Mouse (Mus musculus): Measurements from ENCODE around the gene Szt2. TPM values are rescaled to one million over a fixed set of nuclear protein-coding genes. Genes with fewer than 3 reads are reported as not detected.

Gene Szt2
- polyA plus RNA-seq (2014; fragmentation: Nextera tagmentation; extraction: Ambion mirVana): 6.6 and 7.6 TPM in 2 replicates

DNA sequence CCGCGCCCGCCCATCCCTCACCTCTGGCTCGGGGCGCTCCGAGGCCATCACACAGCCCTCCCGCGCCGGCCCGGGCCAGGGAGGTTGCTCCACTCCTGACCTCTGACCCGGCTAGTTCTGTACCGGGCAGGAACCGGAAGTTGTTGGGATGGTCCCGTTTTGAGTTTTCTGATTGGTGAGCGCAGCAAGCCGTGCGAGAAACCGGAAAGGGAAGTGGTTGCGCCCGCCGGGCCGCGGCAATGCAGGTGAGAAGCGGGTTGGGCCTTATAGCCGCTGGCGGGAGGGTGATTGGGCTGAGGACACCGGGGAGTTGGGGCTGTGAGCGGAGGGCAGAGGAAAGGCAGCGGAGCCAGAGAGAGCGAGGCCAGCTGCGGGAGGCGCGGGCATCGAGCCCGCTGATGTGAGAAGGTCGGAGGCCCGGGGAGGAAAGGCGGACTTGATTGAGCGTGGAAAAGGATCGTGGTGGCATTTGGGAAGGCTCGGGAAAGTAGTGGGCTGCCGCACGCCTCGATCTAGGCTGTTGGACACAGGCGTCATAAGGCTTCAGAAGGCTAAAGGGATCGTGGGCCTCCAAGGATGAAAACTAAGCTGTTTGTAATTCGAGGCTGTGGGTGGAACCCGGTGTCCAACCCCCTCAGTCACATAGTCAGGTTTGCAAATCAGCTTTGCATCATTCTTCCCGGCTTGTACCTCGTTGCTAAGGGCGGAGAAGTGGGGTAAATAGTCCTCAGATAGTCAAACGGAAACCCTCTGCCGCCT lies at the start of gene Szt2, which contains the start of gene Med8:
Gene Szt2 (minus strand): TSS at position 132 of the 759 bp plus-strand sequence.
Gene Med8 (plus strand): TSS at position 196 of the 759 bp plus-strand sequence.
- Histone ChIP-seq H3K36me3 (ENCODE audit: control insufficient read depth, insufficient read depth, low read length) (peaks cover 15% of the 10 kb centered on the region), H3K4me1 (ENCODE audit: control insufficient read depth, insufficient read depth, low read length) (peaks cover 11% of the 10 kb centered on the region; the same call in 1 of the 2 replicates), H3K9ac (ENCODE audit: low read depth, low read length) (peak within 1 kb of the TSS; percentile 84), H3K27me3 (ENCODE audit: control insufficient read depth, insufficient read depth, low read length) (no peaks in the 10 kb centered on the region), H3K4me3 (ENCODE audit: low read depth, low read length) (peak within 1 kb of the TSS; percentile 97), H3K9me3 (replicated peaks; ENCODE audit: control insufficient read depth, low read length) (no peaks in the 10 kb centered on the region), H3K4me2 (peak within 1 kb of the TSS; percentile 93), H3K27ac (ENCODE audit: low read depth, low read length) (peak within 1 kb of the TSS; percentile 38)
- under 1% methylated on average over 53 of the region's 53 CpGs for WGBS (ENCODE audit: insufficient replicate concordance)
- peak; percentile 94 for ATAC-seq (replicated peaks; ENCODE audit: insufficient number of reproducible peaks, low FRiP score, low TSS enrichment)

GRCm38 (mm10) chr4:118457345-118457975 lies 48.4 kb upstream of the Szt2 start, which contains the start of gene Mpl:
Gene Mpl, minus strand, starts transcription at chr4:118457513.
- ATAC-seq (replicated peaks; ENCODE audit: insufficient number of reproducible peaks, low FRiP score, low TSS enrichment): no peak
- H3K9me3 ChIP-seq (replicated peaks; ENCODE audit: control insufficient read depth, low read length): no peaks in the 10 kb centered on the region
- no peak within 1 kb of the TSS for H3K9ac ChIP-seq (ENCODE audit: low read depth, low read length)
- no peak within 1 kb of the TSS for H3K4me3 ChIP-seq (ENCODE audit: low read depth, low read length)
- H3K27me3 ChIP-seq (ENCODE audit: control insufficient read depth, insufficient read depth, low read length): no peaks in the 10 kb centered on the region
- H3K27ac ChIP-seq (ENCODE audit: low read depth, low read length): no peak within 1 kb of the TSS
- no peak within 1 kb of the TSS for H3K4me2 ChIP-seq
- no peaks in the 10 kb centered on the region for H3K36me3 ChIP-seq (ENCODE audit: control insufficient read depth, insufficient read depth, low read length)
- H3K4me1 ChIP-seq (ENCODE audit: control insufficient read depth, insufficient read depth, low read length): no peaks in the 10 kb centered on the region
- 56% methylated on average over 9 of the region's 9 CpGs for WGBS (ENCODE audit: insufficient replicate concordance)

DNA sequence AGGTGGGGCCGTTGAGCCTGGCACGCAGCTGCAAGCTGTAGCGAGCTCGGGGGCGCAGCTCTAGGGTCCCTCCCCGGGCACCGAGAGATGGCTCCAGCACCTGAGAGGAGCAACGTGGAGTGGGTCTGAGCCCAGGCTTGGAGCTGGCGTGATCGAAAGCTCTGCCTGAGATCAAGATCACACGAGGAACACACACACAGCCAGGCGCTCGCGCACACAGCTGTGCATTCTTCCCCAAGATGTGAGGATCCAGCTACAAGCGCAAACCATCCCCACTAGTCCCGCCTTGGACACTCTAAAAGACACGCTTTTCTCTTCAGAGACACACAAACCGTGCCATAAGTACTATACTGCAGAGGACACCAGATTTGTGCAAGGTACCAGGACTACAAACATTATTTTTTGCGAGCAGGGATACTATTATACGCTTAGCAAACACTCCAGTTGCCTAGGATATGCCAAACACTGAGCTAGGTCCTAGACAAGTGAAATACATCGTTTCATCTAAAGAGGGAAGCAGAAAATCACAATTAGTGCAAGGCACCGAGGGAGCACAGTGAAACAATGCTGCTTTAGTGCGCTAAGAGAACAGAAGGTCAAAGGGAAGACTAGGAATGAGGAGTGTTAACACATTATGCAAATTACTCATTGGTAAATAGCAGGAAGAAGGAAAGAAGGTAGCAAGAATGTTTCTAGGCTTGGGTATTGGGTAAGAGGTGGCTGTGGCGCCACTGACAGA lies 37.5 kb upstream of the Szt2 start:
- peak; percentile 24; the same call in 1 of the 2 replicates for ATAC-seq (replicated peaks; ENCODE audit: insufficient number of reproducible peaks, low FRiP score, low TSS enrichment)
- Histone ChIP-seq H3K27ac (ENCODE audit: low read depth, low read length) (no peak overlapping the region), H3K4me2 (peak overlapping the region; percentile 61), H3K36me3 (ENCODE audit: control insufficient read depth, insufficient read depth, low read length) (no peaks in the 10 kb centered on the region), H3K4me1 (ENCODE audit: control insufficient read depth, insufficient read depth, low read length) (peaks cover 7% of the 10 kb centered on the region; the same call in 1 of the 2 replicates), H3K9me3 (replicated peaks; ENCODE audit: control insufficient read depth, low read length) (no peaks in the 10 kb centered on the region), H3K27me3 (ENCODE audit: control insufficient read depth, insufficient read depth, low read length) (no peaks in the 10 kb centered on the region), H3K9ac (ENCODE audit: low read depth, low read length) (peak overlapping the region; percentile 40), H3K4me3 (ENCODE audit: low read depth, low read length) (peak overlapping the region; percentile 26)
- 33% methylated on average over 24 of the region's 24 CpGs for WGBS (ENCODE audit: insufficient replicate concordance)

DNA sequence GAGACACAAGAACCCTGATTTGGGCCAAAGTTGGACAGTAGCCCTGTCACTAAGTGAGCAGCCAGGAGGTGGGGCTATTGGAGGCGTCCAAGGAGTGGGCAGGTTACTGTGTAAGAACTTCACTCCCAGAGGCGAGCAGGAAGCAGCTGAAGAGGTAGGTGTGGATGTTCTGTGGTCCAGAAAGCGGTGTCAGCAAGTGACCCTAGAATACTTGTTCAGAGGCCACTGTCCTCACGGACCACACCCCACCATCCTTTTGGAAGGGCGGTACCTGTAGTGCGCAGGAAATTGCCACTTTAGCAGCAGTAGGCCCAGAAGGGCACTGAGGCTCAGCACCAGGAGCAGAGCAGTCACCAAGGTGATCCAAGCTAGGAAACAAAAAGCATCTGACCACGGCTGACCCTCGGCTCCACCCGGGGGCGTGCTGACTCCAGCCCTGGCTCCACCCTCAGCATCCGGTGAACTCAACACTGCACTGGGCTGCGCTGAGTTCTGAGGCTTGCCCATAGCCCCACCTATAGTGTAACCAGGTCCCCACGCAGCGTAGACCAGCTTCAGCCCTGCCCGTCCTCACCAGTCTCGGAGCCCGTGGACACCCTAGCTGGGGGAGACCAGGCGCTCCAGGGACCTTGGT lies 36.8 kb upstream of the Szt2 start:
- WGBS (ENCODE audit: insufficient replicate concordance): 23% methylated on average over 18 of the region's 18 CpGs
- peak; percentile 68 for ATAC-seq (replicated peaks; ENCODE audit: insufficient number of reproducible peaks, low FRiP score, low TSS enrichment)
- peak overlapping the region; percentile 40 for H3K9ac ChIP-seq (ENCODE audit: low read depth, low read length)

DNA sequence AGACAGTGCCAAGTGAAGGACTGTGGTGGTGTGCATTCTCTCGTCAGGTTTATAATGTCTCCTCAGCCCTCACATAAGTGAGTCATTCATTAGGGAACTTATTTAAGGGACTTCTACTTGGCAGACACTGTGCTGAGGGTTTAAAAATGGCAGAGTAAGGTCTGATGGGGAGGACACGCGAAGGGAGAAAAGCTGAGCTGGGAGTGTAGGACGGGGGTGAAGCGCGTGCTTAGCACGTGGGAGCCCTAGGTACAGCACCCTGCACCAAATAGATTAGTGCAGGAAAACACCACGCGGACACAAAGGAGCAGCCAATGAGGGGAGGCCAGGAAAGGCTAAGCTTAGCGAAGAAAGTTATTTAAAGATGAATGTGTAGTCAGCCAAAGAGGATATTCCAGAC lies 36.0 kb upstream of the Szt2 start:
- no peak overlapping the region for H3K4me3 ChIP-seq (ENCODE audit: low read depth, low read length)
- no peaks in the 10 kb centered on the region for H3K27me3 ChIP-seq (ENCODE audit: control insufficient read depth, insufficient read depth, low read length)
- no peak overlapping the region for H3K4me2 ChIP-seq
- no peak for ATAC-seq (replicated peaks; ENCODE audit: insufficient number of reproducible peaks, low FRiP score, low TSS enrichment)
- peaks cover 7% of the 10 kb centered on the region; the same call in 1 of the 2 replicates for H3K4me1 ChIP-seq (ENCODE audit: control insufficient read depth, insufficient read depth, low read length)
- no peak overlapping the region for H3K27ac ChIP-seq (ENCODE audit: low read depth, low read length)
- H3K9me3 ChIP-seq (replicated peaks; ENCODE audit: control insufficient read depth, low read length): no peaks in the 10 kb centered on the region
- H3K9ac ChIP-seq (ENCODE audit: low read depth, low read length): no peak overlapping the region
- 79% methylated on average over 10 of the region's 10 CpGs for WGBS (ENCODE audit: insufficient replicate concordance)
- no peaks in the 10 kb centered on the region for H3K36me3 ChIP-seq (ENCODE audit: control insufficient read depth, insufficient read depth, low read length)

More for the DNA sequence above, 36.8 kb upstream of the Szt2 start:
- H3K4me1 ChIP-seq (ENCODE audit: control insufficient read depth, insufficient read depth, low read length): peaks cover 7% of the 10 kb centered on the region; the same call in 1 of the 2 replicates
- H3K9me3 ChIP-seq (replicated peaks; ENCODE audit: control insufficient read depth, low read length): no peaks in the 10 kb centered on the region
- H3K4me3 ChIP-seq (ENCODE audit: low read depth, low read length): peak overlapping the region; percentile 26
- H3K36me3 ChIP-seq (ENCODE audit: control insufficient read depth, insufficient read depth, low read length): no peaks in the 10 kb centered on the region
- no peaks in the 10 kb centered on the region for H3K27me3 ChIP-seq (ENCODE audit: control insufficient read depth, insufficient read depth, low read length)
- peak overlapping the region; percentile 61 for H3K4me2 ChIP-seq
- H3K27ac ChIP-seq (ENCODE audit: low read depth, low read length): no peak overlapping the region

DNA sequence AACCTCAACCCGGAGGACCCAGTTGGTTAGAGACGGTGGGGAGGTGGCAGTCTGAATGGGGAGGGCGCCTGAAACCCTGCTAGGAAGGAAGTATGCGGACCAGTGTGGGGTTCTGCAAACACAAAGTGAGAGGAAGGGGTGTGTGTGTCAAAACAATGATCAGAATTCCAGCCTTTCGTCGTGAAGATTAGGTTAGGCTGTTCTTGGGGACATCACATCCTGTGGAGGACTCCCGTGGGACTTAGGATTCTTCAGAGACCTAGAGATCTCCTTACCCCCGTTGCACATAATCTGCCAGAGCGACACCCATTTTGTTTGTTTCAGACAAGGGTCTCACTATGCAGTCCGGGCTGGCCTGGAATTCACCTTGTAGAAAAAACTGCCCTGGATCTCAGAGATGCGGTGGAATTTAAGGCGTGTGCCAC lies 28.8 kb upstream of the Szt2 start:
- Histone ChIP-seq H3K27me3 (ENCODE audit: control insufficient read depth, insufficient read depth, low read length) (no peaks in the 10 kb centered on the region), H3K36me3 (ENCODE audit: control insufficient read depth, insufficient read depth, low read length) (peaks cover 9% of the 10 kb centered on the region; the same call in 1 of the 2 replicates), H3K4me1 (ENCODE audit: control insufficient read depth, insufficient read depth, low read length) (peaks cover 30% of the 10 kb centered on the region), H3K9ac (ENCODE audit: low read depth, low read length) (peak overlapping the region; percentile 91), H3K27ac (ENCODE audit: low read depth, low read length) (peak overlapping the region; percentile 91), H3K4me2 (peak overlapping the region; percentile 97), H3K9me3 (replicated peaks; ENCODE audit: control insufficient read depth, low read length) (no peaks in the 10 kb centered on the region), H3K4me3 (ENCODE audit: low read depth, low read length) (peak overlapping the region; percentile 81)
- 9% methylated on average over 12 of the region's 12 CpGs for WGBS (ENCODE audit: insufficient replicate concordance)
- ATAC-seq (replicated peaks; ENCODE audit: insufficient number of reproducible peaks, low FRiP score, low TSS enrichment): 0 out of 2 replicates have a peak, but pooled peaks have one; percentile 40

DNA sequence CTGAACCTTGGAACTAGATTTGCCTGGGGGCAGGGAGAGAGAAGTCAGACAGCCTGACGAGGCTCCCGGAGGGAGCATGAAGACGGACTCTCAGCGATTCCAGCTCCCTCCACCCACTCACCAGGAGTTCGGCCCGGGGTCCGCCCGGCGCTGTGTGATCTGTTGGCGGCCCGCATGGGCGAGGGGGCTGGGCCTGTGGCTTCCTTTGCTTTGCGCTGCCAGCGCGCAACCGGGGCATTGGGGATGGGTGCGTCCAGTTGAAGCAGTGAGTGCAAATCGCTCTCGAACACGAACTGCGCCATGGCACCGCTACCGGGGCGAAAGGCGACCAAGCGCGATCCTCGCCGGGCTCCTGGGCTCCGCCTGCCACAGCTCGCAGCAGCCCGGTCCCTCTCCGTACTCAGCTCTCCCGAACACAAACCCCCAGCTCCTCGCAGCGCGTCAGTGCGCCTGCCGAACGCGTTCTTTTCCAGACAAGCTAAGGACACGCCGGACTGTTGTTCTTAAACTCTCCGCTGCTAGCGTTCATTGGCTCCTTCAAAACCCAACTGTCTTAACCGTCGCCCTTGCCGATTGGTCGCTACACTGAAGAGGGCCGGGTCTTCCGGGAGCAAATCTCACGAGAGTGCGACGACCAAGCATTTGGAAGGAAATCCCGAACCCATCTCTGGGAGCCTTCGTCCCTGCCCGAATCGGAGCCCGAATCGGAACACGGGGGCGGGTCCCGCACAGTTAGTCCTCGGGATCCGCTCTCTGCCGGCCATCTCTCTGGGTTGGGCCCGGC lies 27.9 kb upstream of the Szt2 start, which contains the start of gene Cdc20:
Gene Cdc20 (minus strand): TSS at position 533 of the 784 bp plus-strand sequence.
- Histone ChIP-seq H3K4me2 (peak within 1 kb of the TSS; percentile 97), H3K27ac (ENCODE audit: low read depth, low read length) (peak within 1 kb of the TSS; percentile 91), H3K9me3 (replicated peaks; ENCODE audit: control insufficient read depth, low read length) (no peaks in the 10 kb centered on the region), H3K27me3 (ENCODE audit: control insufficient read depth, insufficient read depth, low read length) (no peaks in the 10 kb centered on the region), H3K4me1 (ENCODE audit: control insufficient read depth, insufficient read depth, low read length) (peaks cover 30% of the 10 kb centered on the region), H3K4me3 (ENCODE audit: low read depth, low read length) (peak within 1 kb of the TSS; percentile 81), H3K9ac (ENCODE audit: low read depth, low read length) (peak within 1 kb of the TSS; percentile 91), H3K36me3 (ENCODE audit: control insufficient read depth, insufficient read depth, low read length) (peaks cover 13% of the 10 kb centered on the region; the same call in 1 of the 2 replicates)
- WGBS (ENCODE audit: insufficient replicate concordance): under 1% methylated on average over 67 of the region's 67 CpGs
- peak; percentile 91 for ATAC-seq (replicated peaks; ENCODE audit: insufficient number of reproducible peaks, low FRiP score, low TSS enrichment)

Measured in heart, embryonic 11.5 days (tissue).